Mouse (Mus musculus) forebrain, embryonic 12.5 days (tissue): ENCODE results near the gene Kifc3. TPM values are rescaled to one million over a fixed set of nuclear protein-coding genes. Genes with fewer than 3 reads are reported as not detected.
A peak's percentile ranks its signal among the peaks of the same experiment; 100 is the strongest.

Experiments used
- ATAC-seq: fragments of 200-750 bp; cut with Nextera tagmentation; 2 replicates; pipeline ENCODE4 v1.8.0; 2017; ENCODE audit warnings: moderate TSS enrichment; ENCODE audit not compliant: low FRiP score
- H3K27ac ChIP-seq: fragments of 300-500 bp; sonication (generic); 2 replicates; pipeline ENCODE4 v1.5.1; 2016; ENCODE audit warnings: mild to moderate bottlenecking
- H3K27me3 ChIP-seq: fragments of 300-500 bp; sonication (generic); 2 replicates; pipeline ENCODE4 v1.6.1; 2016; ENCODE audit warnings: mild to moderate bottlenecking
- H3K36me3 ChIP-seq: fragments of 300-500 bp; sonication (generic); replicated peaks from 2 replicates; pipeline ENCODE4 v1.6.1; 2016; ENCODE audit warnings: mild to moderate bottlenecking
- H3K4me1 ChIP-seq: fragments of 300-500 bp; sonication (generic); 2 replicates; pipeline ENCODE4 v1.6.1; 2016
- H3K4me2 ChIP-seq: fragments of 300-500 bp; sonication (generic); 2 replicates; pipeline ENCODE4 v1.6.1; 2016; ENCODE audit warnings: mild to moderate bottlenecking, moderate library complexity
- H3K4me3 ChIP-seq: fragments of 300-500 bp; sonication (generic); replicated peaks from 2 replicates; pipeline ENCODE4 v1.5.1; 2016; ENCODE audit warnings: mild to moderate bottlenecking
- H3K9ac ChIP-seq: fragments of 300-500 bp; sonication (generic); 2 replicates; pipeline ENCODE4 v1.6.1; 2016; ENCODE audit warnings: mild to moderate bottlenecking
- H3K9me3 ChIP-seq: fragments of 300-500 bp; sonication (generic); 2 replicates; pipeline ENCODE4 v1.6.1; 2016
- WGBS: fragments of 180-500 bp; shearing (Covaris S2); methylation state at CpG from one replicate; pipeline ENCODE4 v1.1.7; 2016; 5-methylcytosine and 5-hydroxymethylcytosine counted together
- polyA plus RNA-seq: library from polyadenylated mRNA; unstranded; fragments of >200 nt; fragmentation: Nextera tagmentation; extraction: Ambion mirVana; gene quantifications from 2 replicates; pipeline ENCODE4 v1.2.1, GENCODE M21; 2016

The Kifc3 gene
- polyA plus RNA-seq, 1 experiment from 2014 or later = 8.3 TPM

DNA sequence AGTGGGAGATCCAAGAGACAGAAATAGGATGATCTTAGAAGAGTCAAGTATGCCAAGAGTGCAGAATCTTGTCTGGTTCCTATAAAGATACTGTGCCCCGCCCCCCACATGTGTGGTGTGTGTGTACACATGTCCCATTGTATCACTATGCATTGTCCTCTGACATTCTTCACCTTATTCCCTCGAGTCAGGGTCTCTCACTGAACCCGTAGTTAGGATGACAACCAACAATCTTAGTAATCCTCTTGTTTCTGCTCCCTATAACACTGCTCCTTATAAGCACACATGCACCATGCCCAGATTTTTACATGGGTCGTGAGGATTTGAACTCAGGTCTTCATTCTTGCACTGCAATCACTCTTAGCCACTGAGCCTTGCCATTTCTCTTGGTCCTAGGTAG is 123.3 kb downstream of the Kifc3 start:
- peaks cover 18% of the 10 kb centered on the region for H3K4me1 ChIP-seq
- no peak for ATAC-seq
- no peaks in the 10 kb centered on the region for H3K9me3 ChIP-seq
- H3K27me3 ChIP-seq = peaks cover 10% of the 10 kb centered on the region; the same call in 1 of the 2 replicates
- H3K27ac ChIP-seq = no peak overlapping the region
- no peak overlapping the region for H3K9ac ChIP-seq
- WGBS = 87% methylated on average over 4 of the region's 4 CpGs
- no peak overlapping the region for H3K4me2 ChIP-seq
- H3K36me3 ChIP-seq = peaks cover 8% of the 10 kb centered on the region; the same call in 1 of the 2 replicates
- H3K4me3 ChIP-seq = no peak overlapping the region

DNA sequence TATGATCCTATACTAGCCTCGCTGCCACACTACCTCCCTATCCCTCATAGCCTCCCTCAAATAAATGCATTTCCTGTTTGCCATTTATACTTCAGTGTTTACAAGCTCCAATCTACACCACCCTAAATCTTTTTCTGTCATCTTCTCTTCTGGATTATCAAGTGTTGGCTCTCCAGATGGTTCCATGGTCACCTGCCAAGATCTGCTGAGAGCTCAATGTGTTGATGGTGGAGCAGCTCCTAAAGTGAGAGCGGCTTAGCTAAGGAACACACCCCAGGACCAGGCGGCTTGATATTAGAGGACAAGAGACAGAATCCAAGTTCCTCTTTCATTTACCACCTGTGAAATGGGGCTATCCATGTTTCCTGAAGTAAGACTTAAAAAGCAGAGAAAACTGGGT is 124.6 kb downstream of the Kifc3 start:
- Histone ChIP-seq H3K36me3 (no peaks in the 10 kb centered on the region), H3K27ac (no peak overlapping the region), H3K4me1 (peaks cover 18% of the 10 kb centered on the region), H3K9ac (no peak overlapping the region), H3K9me3 (no peaks in the 10 kb centered on the region), H3K4me2 (no peak overlapping the region), H3K4me3 (no peak overlapping the region), H3K27me3 (peaks cover 10% of the 10 kb centered on the region; the same call in 1 of the 2 replicates)
- ATAC-seq = no peak
- WGBS = 84% methylated on average over 3 of the region's 3 CpGs

DNA sequence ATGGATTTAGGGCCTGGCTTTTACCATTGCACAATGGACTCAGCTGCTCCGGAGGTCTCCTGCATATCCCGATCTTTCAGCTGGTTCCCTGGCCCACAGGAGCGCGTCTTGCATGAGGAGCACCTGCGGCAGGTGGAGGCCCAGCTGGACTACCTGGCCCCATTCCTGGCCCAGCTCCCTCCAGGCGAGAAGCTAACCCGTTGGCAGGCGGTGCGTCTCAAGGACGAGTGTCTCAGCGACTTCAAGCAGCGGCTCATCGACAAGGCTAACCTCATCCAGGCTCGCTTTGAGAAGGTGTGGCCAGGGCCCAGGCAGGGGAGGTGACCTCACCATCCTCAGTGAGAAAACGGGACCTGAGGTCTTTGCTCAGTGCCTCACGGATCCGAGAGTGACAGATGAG is 126.5 kb downstream of the Kifc3 start:
- WGBS = 85% methylated on average over 17 of the region's 17 CpGs
- no peaks in the 10 kb centered on the region for H3K36me3 ChIP-seq
- no peak overlapping the region for H3K9ac ChIP-seq
- no peak overlapping the region for H3K27ac ChIP-seq
- H3K4me1 ChIP-seq = peaks cover 5% of the 10 kb centered on the region; the same call in 1 of the 2 replicates
- peaks cover 10% of the 10 kb centered on the region; the same call in 1 of the 2 replicates for H3K27me3 ChIP-seq
- H3K4me3 ChIP-seq = no peak overlapping the region
- no peak for ATAC-seq
- H3K9me3 ChIP-seq = no peaks in the 10 kb centered on the region
- H3K4me2 ChIP-seq = no peak overlapping the region

DNA sequence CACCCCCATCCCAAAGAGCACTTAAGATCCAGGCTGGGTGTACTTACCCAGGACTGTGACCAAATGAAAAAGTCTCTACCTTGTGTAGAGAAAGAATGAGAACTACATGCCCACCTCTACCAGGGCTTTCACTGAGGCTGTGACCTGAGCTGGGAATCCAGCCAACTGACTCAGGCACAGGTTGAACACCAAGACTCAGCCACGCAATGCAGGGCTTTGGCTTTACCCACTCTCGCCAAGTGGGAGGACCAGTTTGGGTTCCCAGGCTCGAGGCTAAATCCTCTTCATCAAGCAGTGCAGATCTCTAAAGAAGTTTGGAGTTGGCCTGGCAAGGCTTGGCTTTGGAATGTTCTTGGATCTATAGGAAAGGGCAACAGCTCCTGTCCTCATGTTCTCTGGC is 127.1 kb downstream of the Kifc3 start:
- Histone ChIP-seq H3K4me1 (peaks cover 5% of the 10 kb centered on the region; the same call in 1 of the 2 replicates), H3K9me3 (no peaks in the 10 kb centered on the region), H3K4me3 (no peak overlapping the region), H3K9ac (no peak overlapping the region), H3K27me3 (peaks cover 10% of the 10 kb centered on the region; the same call in 1 of the 2 replicates), H3K36me3 (no peaks in the 10 kb centered on the region), H3K4me2 (no peak overlapping the region), H3K27ac (no peak overlapping the region)
- WGBS = 91% methylated on average over 3 of the region's 3 CpGs
- ATAC-seq = no peak

DNA sequence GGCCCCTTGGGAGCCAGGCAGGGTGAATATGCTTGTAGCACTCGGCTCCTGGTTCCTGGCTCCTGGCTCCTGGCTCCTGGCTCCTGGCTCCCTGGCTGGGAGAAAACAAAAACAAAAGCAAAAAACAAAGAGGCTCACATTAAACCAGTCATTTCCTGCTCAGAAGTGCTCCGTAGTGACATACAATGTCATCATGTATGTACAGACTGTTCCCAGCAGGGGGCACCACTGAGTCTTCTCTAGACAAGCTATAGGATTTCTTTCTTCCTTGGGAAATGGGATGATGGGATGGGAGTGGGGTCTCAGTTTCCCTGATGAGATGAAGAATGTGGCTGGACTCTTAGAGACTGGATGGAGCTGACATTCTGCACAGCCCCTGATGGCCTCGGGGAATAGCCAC is 135.0 kb downstream of the Kifc3 start:
- H3K4me3 ChIP-seq = no peak overlapping the region
- no peak for ATAC-seq
- WGBS = 42% methylated on average over 3 of the region's 3 CpGs
- no peaks in the 10 kb centered on the region for H3K4me1 ChIP-seq
- H3K4me2 ChIP-seq = no peak overlapping the region
- H3K27me3 ChIP-seq = no peaks in the 10 kb centered on the region
- H3K36me3 ChIP-seq = no peaks in the 10 kb centered on the region
- H3K27ac ChIP-seq = no peak overlapping the region
- no peak overlapping the region for H3K9ac ChIP-seq
- H3K9me3 ChIP-seq = no peaks in the 10 kb centered on the region

DNA sequence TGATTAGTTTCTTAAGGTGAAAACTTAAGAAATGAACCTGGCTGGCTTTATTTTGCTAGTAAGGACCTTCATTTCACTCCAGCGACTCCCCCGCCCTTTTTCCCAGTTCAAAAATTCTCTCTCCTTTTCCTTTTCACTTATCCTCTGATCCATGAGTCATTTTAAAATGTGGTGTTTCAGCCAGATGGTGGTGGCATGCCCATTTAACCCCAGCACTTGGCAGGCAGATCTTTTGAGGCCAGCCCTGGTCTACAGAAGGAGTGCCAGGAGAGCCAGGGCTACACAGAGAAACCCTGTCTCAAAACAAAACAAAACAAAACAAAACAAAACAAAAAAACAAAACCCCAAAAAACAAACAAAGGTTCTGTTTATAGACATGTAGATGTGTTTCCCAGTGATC is 138.1 kb downstream of the Kifc3 start:
- Histone ChIP-seq H3K9me3 (no peaks in the 10 kb centered on the region), H3K36me3 (no peaks in the 10 kb centered on the region), H3K27ac (no peak overlapping the region), H3K4me2 (no peak overlapping the region), H3K9ac (no peak overlapping the region), H3K27me3 (no peaks in the 10 kb centered on the region), H3K4me3 (no peak overlapping the region), H3K4me1 (no peaks in the 10 kb centered on the region)
- no peak for ATAC-seq
- 91% methylated on average over 2 of the region's 2 CpGs for WGBS

DNA sequence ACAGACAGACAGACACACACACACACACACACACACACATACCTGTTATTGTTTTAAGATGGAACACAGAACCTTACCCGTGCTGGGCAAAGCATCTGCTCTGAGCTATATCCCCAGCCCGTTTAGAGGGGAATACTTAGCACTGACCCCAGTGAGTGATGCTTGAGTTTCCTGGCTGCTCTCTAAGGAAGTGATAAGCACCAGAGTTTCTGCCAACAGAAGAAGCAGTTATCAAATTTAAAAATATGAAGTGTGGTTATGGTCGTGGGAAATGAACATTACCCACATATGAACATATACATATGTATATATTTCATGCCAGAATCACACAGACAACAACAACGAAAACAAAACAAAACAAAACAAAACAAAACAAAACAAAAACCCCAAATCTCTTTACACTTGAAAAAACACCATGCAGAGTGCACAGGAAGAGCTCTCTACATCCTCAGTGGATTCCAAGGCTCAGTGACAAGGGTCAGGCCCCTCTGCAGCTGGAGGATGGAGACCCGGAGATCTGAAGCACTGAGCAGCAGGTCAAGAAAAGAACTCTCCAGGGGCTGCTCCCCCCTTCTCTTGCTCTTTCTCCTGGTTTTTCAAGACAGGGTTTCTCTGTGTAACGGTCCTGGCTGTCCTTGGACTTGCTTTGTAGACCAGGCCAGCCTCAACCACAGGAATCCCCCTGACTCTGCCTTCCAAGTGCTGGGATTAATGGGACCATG is 142.6 kb downstream of the Kifc3 start:
- H3K4me2 ChIP-seq = no peak overlapping the region
- no peak for ATAC-seq
- WGBS = 68% methylated on average over 6 of the region's 6 CpGs

DNA sequence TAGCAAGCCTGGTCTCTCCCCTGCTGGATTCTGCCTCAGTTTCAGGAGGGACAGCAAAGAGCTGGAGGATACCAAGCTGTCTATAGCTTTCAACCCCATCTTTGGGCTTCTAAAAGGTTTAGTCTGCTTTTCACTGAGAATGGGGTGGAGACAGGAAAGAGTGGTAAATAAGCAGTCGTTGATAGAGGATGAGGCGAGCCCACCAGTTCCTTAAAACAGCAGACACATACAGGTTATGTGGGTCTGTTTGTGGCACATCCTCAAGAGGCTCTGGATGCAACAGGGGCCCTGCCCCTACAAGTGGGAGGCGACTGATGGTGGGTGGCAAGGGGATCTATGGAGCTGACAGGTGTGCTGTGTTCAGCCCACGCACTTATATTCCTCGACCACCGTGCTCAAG is 144.0 kb downstream of the Kifc3 start:
- Histone ChIP-seq H3K27me3 (no peaks in the 10 kb centered on the region), H3K9me3 (no peaks in the 10 kb centered on the region), H3K4me1 (no peaks in the 10 kb centered on the region), H3K4me2 (no peak overlapping the region), H3K4me3 (no peak overlapping the region), H3K27ac (no peak overlapping the region), H3K36me3 (no peaks in the 10 kb centered on the region), H3K9ac (no peak overlapping the region)
- WGBS = 79% methylated on average over 6 of the region's 6 CpGs
- ATAC-seq = no peak

More for the DNA sequence above, 142.6 kb downstream of the Kifc3 start:
- Histone ChIP-seq H3K9ac (no peak overlapping the region), H3K36me3 (no peaks in the 10 kb centered on the region), H3K9me3 (no peaks in the 10 kb centered on the region), H3K4me1 (no peaks in the 10 kb centered on the region), H3K27ac (no peak overlapping the region), H3K27me3 (no peaks in the 10 kb centered on the region), H3K4me3 (no peak overlapping the region)

DNA sequence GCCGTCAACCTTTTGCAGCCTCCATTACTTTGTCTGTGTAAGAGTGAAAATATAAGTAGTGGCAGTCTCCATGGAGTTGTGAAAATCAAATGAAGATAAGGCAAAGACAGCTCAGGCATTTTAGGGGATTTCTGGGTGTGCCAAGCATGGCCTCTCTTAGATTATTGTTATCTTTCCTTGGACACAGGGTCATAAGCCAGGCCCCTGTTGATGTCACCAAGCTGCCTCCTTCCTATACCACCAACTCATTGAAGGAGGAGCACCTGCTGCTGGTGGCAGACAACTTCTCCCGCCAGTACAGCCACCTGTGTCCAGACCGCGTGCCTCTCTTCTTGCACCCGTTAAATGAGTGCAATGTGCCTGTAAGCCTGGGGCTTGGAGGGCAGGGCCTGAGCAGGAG is 146.2 kb downstream of the Kifc3 start:
- ATAC-seq = no peak
- no peak overlapping the region for H3K4me3 ChIP-seq
- no peak overlapping the region for H3K4me2 ChIP-seq
- no peaks in the 10 kb centered on the region for H3K9me3 ChIP-seq
- no peaks in the 10 kb centered on the region for H3K27me3 ChIP-seq
- no peaks in the 10 kb centered on the region for H3K36me3 ChIP-seq
- H3K27ac ChIP-seq = no peak overlapping the region
- H3K9ac ChIP-seq = no peak overlapping the region
- H3K4me1 ChIP-seq = no peaks in the 10 kb centered on the region
- 82% methylated on average over 5 of the region's 5 CpGs for WGBS

DNA sequence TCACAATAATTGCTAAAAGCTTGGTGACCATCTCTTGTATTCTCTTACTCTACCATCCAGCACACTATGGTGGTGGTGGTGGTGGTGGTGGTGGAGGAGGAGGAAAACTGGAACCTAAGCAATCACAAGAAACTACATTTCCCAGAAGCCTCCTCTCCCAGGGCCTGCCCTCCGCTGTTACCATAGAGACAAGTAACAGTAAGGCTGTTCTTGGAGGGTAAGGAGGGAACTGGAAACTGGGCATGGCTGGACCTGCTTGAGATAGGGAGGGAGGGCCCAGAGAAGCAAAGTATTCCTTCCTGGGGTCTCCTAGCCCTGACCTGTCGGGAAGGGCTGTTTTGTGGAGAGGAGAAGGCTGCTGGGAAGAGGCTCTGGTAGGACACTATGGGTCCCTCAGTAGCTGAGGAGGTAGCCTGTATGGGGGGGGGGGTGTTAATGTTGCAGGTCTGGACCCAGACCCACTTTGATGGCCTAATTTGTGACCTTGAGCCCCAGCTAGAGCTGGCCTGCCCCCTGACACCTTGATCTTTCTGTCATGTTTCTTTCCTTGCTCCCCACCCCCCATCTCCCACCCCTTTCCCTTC is 147.6 kb downstream of the Kifc3 start, which contains the start of gene Drc7:
Drc7 (plus strand) TSS at position 177 of the 584 bp plus-strand sequence.
- ATAC-seq = peak; percentile 65
- Histone ChIP-seq H3K4me2 (no peak within 1 kb of the TSS), H3K27me3 (no peaks in the 10 kb centered on the region), H3K27ac (no peak within 1 kb of the TSS), H3K4me3 (no peak within 1 kb of the TSS), H3K4me1 (no peaks in the 10 kb centered on the region), H3K36me3 (no peaks in the 10 kb centered on the region), H3K9me3 (no peaks in the 10 kb centered on the region), H3K9ac (no peak within 1 kb of the TSS)
- 22% methylated on average over 2 of the region's 2 CpGs for WGBS

DNA sequence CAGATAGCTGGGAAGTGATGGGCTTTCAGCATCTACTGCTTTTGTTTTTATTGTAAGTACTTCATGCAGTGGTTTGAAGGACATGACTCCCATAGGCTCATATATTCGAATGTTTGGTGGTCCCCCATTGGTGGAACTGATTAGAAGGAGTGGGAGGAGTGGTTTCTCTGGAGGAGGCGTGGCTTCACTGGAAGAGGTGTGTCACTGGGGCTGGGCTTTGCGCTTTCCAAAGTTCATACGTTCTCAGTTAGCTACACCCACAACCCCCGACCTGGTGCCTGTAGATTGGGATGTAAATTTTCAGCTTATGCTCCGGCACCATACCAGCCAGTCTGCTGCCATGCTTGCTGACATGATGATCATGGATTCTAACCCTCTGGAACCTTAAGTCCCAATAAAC is 148.2 kb downstream of the Kifc3 start:
- Histone ChIP-seq H3K9me3 (no peaks in the 10 kb centered on the region), H3K4me1 (no peaks in the 10 kb centered on the region), H3K27ac (no peak overlapping the region), H3K27me3 (no peaks in the 10 kb centered on the region), H3K36me3 (no peaks in the 10 kb centered on the region), H3K4me3 (no peak overlapping the region), H3K9ac (no peak overlapping the region), H3K4me2 (no peak overlapping the region)
- WGBS = 62% methylated on average over 6 of the region's 6 CpGs
- ATAC-seq = no peak
